Mouse (Mus musculus) E14TG2a.4 (cell line): Measurements from ENCODE around the gene Hus1.

Experiments used
- CTCF ChIP-seq: conservative IDR thresholded peaks from 2 replicates; pipeline ENCODE4 v1.5.1; 2014; ENCODE audit warnings: low read length
- NANOG ChIP-seq: IDR thresholded peaks from 2 replicates; pipeline ENCODE4 v1.6.1; 2014; ENCODE audit warnings: borderline replicate concordance, low read length, mixed read lengths
- POU5F1 ChIP-seq: IDR thresholded peaks from 2 replicates; pipeline ENCODE4 v1.6.1; 2014; ENCODE audit warnings: low read length, borderline replicate concordance

DNA sequence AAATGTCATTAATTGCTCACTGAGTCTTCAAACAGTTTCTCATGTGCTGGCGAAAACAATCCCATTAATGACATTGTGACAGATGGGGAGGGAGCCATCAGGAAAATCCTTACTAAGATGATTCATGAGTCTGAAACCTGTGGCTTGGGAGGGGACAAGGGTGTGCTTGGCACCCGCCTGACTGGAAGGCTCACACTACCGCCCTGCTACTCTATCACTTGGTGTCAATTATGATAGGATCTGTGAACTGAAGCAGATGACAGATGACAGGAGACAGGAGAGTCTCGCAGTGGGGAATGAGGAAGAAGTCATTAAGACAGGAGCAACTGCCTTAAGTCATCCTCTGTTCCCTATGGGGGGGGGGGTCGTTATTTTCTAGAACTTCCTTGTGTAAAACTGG is 49.5 kb upstream of the Hus1 start:
- TF ChIP-seq CTCF (no peak), POU5F1 (no peak), NANOG (no peak)
